9 mouse cellular contexts compared by ENCODE assay signal in the genomic region with DNA sequence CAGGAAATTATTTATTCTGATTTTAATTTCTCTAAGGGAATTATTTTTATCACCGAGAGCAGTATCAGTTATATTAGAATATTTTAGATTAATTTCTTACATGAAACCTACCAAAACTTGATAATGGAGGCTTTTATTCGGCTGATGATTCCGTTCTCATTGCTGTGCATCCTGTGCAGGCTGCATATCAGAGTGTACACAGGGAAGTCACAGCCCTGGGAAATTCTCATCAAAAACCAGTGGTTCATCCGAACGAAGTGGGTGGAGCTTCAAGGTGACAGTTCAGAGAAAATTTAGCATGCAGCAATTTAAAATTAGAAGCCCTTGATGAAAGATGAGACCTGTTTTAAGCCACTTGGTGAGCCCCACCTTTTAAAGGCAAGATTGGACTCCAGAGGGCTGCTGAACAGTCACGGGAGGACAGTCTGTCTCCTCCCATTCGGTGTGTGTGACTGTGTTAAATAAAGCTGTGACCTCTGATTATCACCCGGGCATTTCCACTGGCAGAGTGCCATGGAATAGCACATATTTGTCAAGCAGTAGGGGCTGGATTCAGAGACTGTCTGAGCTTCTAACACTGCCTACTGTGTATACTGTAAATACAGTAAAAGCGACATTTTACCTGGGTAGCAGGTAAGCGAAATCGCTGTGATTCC.
DNase-seq lines count a peak whose midpoint lies in the region; ATAC-seq and TF ChIP-seq lines count a peak whose summit lies in the region.
"Had no signal": no experiment of that assay in that cellular context is flagged by ENCODE, and none has a peak within 500 bp of the region (broad histone marks: within the 10 kb centered on the region; RNA-seq: fewer than 3 reads in every experiment).

No protein-coding gene starts in this region.

- H3K4me1 ChIP-seq in kidney, embryonic 14.5 days (ENCODE audit: control insufficient read depth, insufficient read depth, low read length): no peaks in the 10 kb centered on the region
- H3K4me1 ChIP-seq in forebrain, postnatal 0 days (ENCODE audit: insufficient read depth): no peaks in the 10 kb centered on the region
- peaks cover 17% of the 10 kb centered on the region for H3K4me1 ChIP-seq in hindbrain, embryonic 15.5 days (replicated peaks)
- H3K4me1 ChIP-seq in midbrain, embryonic 15.5 days: peaks cover 5% of the 10 kb centered on the region; the same call in 1 of the 2 replicates

- H3K4me3 ChIP-seq in kidney, embryonic 14.5 days (ENCODE audit: low read length): no peak overlapping the region
- H3K4me3 ChIP-seq in forebrain, postnatal 0 days (ENCODE audit: low read depth, low read length): no peak overlapping the region
- H3K4me3 ChIP-seq in hindbrain, embryonic 15.5 days: no peak overlapping the region
- no peak overlapping the region for H3K4me3 ChIP-seq in midbrain, embryonic 15.5 days
- H3K4me3 ChIP-seq: erythroblast, embryonic 14.5 days had no signal

- no peak overlapping the region for H3K27ac ChIP-seq in kidney, embryonic 14.5 days (ENCODE audit: low read depth, low read length)
- H3K27ac ChIP-seq in forebrain, postnatal 0 days (ENCODE audit: low read depth, low read length): no peak overlapping the region
- peak overlapping the region; percentile 42 for H3K27ac ChIP-seq in hindbrain, embryonic 15.5 days (replicated peaks)
- H3K27ac ChIP-seq in midbrain, embryonic 15.5 days: no peak overlapping the region

- H3K9me3 ChIP-seq in kidney, embryonic 14.5 days (ENCODE audit: control insufficient read depth, low read length): no peaks in the 10 kb centered on the region
- no peaks in the 10 kb centered on the region for H3K9me3 ChIP-seq in forebrain, postnatal 0 days (ENCODE audit: low read length)
- H3K9me3 ChIP-seq in hindbrain, embryonic 15.5 days: no peaks in the 10 kb centered on the region
- no peaks in the 10 kb centered on the region for H3K9me3 ChIP-seq in midbrain, embryonic 15.5 days

- WGBS in kidney, embryonic 14.5 days: 68% methylated on average over 11 of the region's 11 CpGs
- WGBS in forebrain, postnatal 0 days: 58% methylated on average over 11 of the region's 11 CpGs
- 55% methylated on average over 11 of the region's 11 CpGs for WGBS in hindbrain, embryonic 15.5 days
- WGBS in midbrain, embryonic 15.5 days: 63% methylated on average over 11 of the region's 11 CpGs

- no peak for TF ChIP-seq CTCF in forebrain, postnatal 0 days (IDR thresholded peaks at IDR 0.05; ENCODE audit: low read depth)

- H3K27me3 ChIP-seq in kidney, embryonic 14.5 days (ENCODE audit: control insufficient read depth, insufficient read depth, low read length): no peaks in the 10 kb centered on the region
- no peaks in the 10 kb centered on the region for H3K27me3 ChIP-seq in forebrain, postnatal 0 days (ENCODE audit: insufficient read depth, low read length)
- H3K27me3 ChIP-seq in hindbrain, embryonic 15.5 days: no peaks in the 10 kb centered on the region
- H3K27me3 ChIP-seq in midbrain, embryonic 15.5 days (replicated peaks): no peaks in the 10 kb centered on the region

- H3K9ac ChIP-seq in kidney, embryonic 14.5 days (ENCODE audit: low read depth, low read length): no peak overlapping the region
- H3K9ac ChIP-seq in forebrain, postnatal 0 days: no peak overlapping the region
- no peak overlapping the region for H3K9ac ChIP-seq in hindbrain, embryonic 15.5 days
- no peak overlapping the region for H3K9ac ChIP-seq in midbrain, embryonic 15.5 days

- ATAC-seq in kidney, embryonic 14.5 days (ENCODE audit: low FRiP score, low TSS enrichment): no peak
- ATAC-seq in forebrain, postnatal 0 days: peak; percentile 10; the same call in 1 of the 2 replicates
- peak; percentile 64; the same call in 1 of the 2 replicates for ATAC-seq in hindbrain, embryonic 15.5 days (ENCODE audit: low FRiP score, low read depth)
- ATAC-seq in midbrain, embryonic 15.5 days (replicated peaks): peak; percentile 40

- peak; percentile 43 for DNase-seq in kidney, adult 11 months
- no peak for DNase-seq in forebrain, postnatal 0 days
- DNase-seq in frontal cortex, postnatal 36 days (ENCODE audit: low spot score in 2 of 2): no peak
- DNase-seq in layer of hippocampus, adult 9-11 months: no peak
- DNase-seq in lung, postnatal 4 days: no peak

- no peak overlapping the region for H3K4me2 ChIP-seq in kidney, embryonic 14.5 days (replicated peaks; ENCODE audit: low read depth, low read length)
- H3K4me2 ChIP-seq in forebrain, postnatal 0 days (ENCODE audit: low read depth): no peak overlapping the region
- 0 out of 2 replicates have a peak overlapping the region, but pooled peaks have one; percentile 15 for H3K4me2 ChIP-seq in hindbrain, embryonic 15.5 days
- no peak overlapping the region for H3K4me2 ChIP-seq in midbrain, embryonic 15.5 days

- no peaks in the 10 kb centered on the region for H3K36me3 ChIP-seq in kidney, embryonic 14.5 days (ENCODE audit: control insufficient read depth, insufficient read depth, low read length)
- no peaks in the 10 kb centered on the region for H3K36me3 ChIP-seq in forebrain, postnatal 0 days (ENCODE audit: insufficient read depth)
- no peaks in the 10 kb centered on the region for H3K36me3 ChIP-seq in hindbrain, embryonic 15.5 days
- no peaks in the 10 kb centered on the region for H3K36me3 ChIP-seq in midbrain, embryonic 15.5 days (replicated peaks)
